Mouse (Mus musculus) erythroid progenitor cell, adult 5-6 weeks (primary cell): ENCODE results near the gene Mettl2. TPM values are rescaled to one million over a fixed set of nuclear protein-coding genes. Genes with fewer than 3 reads are reported as not detected.
A peak's percentile ranks its signal among the peaks of the same experiment; 100 is the strongest.
"Not testable (repeated sequence)": the region's sequence is repeated elsewhere in the genome, so short reads cannot be mapped to it uniquely, and the experiment has no call there.

Experiments
- ATAC-seq: replicated peaks from 2 replicates; pipeline ENCODE4 v1.8.0; 2016; ENCODE audit warnings: moderate number of reproducible peaks, mild to moderate bottlenecking, moderate TSS enrichment, inconsistent platforms; ENCODE audit not compliant: poor library complexity, low FRiP score, severe bottlenecking
- total RNA-seq, 2 experiments: library from RNA; stranded (forward) in 1 of 2; stranded (reverse) in 1 of 2; fragments of 150-400 nt in 1 of 2; fragments of 186-747, 209-891 nt in 1 of 2; gene quantifications; 2 replicates each; pipeline versions ENCODE4 v1.2.3 to v1.2.4; 2015 to 2017; ENCODE audit warnings: low replicate concordance in 2 of 2

Mettl2 gene
- total RNA-seq (2015; ENCODE audit: low replicate concordance): 2.9 TPM in 1 of 2 replicates, not detected in the other
- total RNA-seq (2017; ENCODE audit: low replicate concordance): 1.7 and 7.1 TPM in 2 replicates

- peak; percentile 91 for ATAC-seq
Measured at GRCm38 (mm10) chr11:105125735-105126519, at the start of gene Mettl2. Gene Mettl2 (plus strand): TSS chr11:105126425.

DNA sequence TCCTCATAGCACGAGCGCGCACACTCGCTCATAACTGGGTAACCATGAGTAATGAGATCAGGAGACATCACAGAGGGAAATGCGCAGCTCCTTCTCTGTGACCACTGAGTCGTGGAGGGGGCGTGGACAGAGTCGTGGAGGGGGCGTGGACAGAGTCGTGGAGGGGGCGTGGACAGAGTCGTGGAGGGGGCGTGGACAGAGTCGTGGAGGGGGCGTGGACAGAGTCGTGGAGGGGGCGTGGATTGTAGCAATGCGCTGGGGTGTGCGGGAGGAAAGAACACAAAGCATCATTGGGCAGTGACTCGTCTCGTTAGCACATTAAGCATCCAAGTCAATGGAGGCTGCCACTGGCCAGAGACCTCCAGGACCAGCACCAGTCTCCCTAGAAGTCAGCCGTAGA lies 13.8 kb upstream of the Mettl2 start:
- 0 out of 2 replicates have a peak, but pooled peaks have one; percentile 19 for ATAC-seq

DNA sequence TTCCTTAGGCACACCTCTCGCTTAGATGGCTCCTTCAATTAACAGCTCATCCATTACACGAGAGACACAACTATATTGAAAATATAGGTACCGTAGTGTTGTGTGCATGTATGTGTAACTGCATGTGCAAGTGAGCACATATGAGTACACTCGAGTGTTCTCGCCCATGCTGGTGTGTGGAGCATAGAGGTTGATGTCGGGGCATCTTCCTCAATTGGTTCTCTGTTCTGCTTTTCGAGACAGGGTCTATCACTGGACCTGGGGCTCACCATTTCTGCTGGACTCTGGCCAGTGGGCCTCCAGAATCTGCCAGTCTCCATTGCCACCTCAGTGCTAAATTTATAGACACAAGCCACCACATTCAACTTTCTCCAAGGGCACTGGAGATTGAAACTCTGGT lies 8.4 kb upstream of the Mettl2 start:
- ATAC-seq: no peak

DNA sequence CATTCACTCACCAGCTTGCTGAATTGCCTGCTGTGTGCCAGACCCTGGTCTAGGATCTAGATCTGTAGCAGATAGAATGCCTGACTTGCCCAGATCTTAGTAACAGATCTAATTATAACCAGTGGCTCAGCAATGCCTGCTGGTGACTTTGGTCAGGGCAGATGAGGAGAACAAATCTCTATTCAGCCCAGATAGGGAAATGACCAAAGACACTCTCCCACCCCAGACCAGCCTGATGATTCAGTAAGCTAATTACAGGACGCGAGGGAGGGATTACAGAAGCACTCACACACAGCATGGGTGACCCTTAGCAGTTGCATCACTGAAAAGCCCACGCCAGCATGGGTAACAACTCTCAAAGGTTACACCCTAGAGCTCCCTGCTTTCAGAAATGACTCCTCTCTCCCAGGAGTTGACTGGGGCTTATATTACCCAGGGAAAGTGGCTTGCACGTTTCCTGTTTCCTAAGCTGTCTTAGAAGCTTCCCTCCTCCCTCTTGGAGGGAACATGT lies 5.6 kb upstream of the Mettl2 start:
- no peak for ATAC-seq

GRCm38 (mm10) chr11:105121792-105122191 lies 4.4 kb upstream of the Mettl2 start:
- not testable (repeated sequence) for ATAC-seq

DNA sequence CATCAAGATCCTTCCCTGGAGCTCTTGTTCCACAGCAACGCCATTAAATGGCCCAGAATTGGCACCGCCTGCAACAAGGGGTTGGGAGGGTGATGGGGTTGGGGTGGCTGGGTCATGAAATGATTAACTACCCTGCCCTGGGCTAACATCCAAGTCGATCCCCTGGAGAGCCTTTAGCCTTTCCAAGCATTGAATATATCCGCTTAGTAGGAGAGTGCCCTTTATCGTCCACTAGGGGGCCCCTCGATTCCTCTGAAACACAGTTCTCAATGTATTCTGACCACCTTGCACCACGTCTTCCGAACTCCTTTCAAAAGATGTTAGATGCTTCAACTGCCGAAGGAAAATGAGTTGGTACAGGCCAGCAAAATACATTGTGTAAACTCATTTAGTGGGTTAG lies 2.2 kb upstream of the Mettl2 start:
- ATAC-seq: peak; percentile 66

DNA sequence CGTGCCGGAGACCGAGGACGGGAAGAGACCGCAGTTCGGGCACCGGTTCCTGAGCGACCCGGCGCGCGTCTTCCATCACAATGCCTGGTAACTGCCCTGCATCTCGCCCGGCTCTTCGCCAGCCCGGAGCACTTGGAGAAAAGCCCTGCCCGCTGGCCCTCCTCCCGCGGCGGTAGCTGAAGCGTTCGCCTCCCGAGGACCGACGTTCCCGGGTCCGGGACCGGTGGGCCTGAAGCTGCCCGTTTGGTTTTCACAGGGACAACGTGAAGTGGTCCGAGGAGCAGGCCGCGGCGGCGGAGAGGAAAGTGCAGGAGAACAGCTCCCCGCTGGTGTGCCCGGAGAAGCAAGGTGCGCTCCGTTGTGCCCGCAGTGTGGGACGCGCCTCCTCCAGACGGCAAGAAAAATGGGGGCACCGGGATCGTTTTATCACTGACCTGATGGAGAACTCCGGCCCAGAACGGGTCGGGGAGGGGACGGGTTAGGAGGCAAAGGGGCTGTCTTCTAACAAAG lies 350 bp downstream of the Mettl2 start:
- ATAC-seq: peak; percentile 23

DNA sequence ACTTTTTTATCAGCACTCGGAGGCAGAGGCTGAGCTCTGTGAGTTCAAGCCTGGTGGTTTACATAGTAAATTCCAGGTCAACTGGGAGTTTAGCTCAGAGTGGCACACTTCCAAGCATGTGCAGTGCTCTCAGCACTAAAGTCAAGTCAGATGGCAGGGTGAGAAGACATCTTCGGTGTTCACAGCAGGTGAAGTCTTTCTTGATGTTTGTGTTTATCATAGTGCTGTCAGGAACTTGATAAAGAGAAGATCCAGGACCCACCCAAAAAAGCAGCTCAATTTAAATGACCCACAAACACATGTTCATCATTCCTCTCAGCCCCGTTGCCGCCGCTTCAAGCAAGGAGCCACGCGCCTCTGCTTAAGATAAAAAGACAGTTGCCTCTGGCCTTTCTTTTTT lies 9.5 kb downstream of the Mettl2 start:
- ATAC-seq: no peak

DNA sequence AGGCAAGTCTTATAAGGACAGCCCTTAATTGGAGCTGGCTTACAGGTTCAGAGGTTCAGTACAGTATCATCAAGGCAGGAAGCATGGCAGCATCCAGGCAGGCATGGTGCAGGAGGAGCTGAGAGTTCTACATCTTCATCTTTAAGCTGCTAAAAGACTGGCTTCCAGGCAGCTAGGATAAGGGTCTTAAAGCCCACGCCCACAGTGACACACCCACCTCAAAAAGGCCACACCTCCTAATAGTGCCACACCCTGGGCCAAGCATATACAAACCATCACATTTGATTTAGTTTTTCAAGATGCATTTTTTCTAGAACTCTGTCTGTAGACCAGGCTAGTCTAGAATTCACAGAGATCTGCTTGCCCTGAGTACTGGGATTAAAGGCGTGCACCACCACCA lies 11.0 kb downstream of the Mettl2 start:
- ATAC-seq: not testable (repeated sequence)

DNA sequence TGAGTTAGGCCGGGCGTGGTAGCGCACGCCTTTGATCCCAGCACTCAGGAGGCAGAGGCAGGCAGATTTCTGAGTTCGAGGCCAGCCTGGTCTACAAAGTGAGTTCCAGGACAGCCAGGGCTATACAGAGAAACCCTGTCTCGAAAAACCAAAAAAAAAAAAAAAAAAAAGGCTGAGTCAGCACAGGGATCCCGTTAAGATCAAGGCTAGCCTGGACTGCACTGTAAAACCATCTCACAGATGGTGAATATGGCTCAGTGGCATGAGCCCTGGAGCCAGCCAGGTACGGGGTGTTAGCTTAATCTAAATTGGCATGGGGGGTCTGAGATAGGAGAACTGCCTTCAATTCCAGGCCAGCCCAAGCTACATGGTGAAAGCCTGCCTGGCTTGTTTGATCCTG lies 14.3 kb downstream of the Mettl2 start:
- not testable (repeated sequence) for ATAC-seq

- ATAC-seq: no peak
Measured at GRCm38 (mm10) chr11:105141115-105141514, 14.9 kb downstream of the Mettl2 start.

DNA sequence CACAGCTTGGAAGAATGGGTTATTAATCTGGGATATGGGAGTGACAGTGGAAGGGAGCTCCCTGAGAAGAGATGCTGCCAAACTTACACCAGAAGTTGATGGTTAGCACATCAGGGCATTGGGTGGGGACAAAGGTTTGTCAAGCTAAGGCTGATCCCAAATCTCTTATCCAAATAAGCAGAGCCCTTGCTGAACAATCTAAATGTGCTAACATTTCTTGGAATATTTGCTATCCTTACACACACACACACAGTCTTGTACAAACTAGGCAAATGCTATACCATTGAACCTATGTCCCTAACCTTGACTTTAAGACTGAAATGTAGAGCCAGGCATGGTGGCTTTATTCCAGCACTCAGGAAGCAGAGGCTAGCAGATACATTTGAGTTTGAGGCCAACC lies 17.3 kb downstream of the Mettl2 start:
- peak; percentile 41; the same call in 1 of the 2 replicates for ATAC-seq

- peak; percentile 40; the same call in 1 of the 2 replicates for ATAC-seq
Measured at GRCm38 (mm10) chr11:105144084-105144483, 17.9 kb downstream of the Mettl2 start.

GRCm38 (mm10) chr11:105144508-105145210 lies 18.4 kb downstream of the Mettl2 start:
- peak; percentile 61 for ATAC-seq

DNA sequence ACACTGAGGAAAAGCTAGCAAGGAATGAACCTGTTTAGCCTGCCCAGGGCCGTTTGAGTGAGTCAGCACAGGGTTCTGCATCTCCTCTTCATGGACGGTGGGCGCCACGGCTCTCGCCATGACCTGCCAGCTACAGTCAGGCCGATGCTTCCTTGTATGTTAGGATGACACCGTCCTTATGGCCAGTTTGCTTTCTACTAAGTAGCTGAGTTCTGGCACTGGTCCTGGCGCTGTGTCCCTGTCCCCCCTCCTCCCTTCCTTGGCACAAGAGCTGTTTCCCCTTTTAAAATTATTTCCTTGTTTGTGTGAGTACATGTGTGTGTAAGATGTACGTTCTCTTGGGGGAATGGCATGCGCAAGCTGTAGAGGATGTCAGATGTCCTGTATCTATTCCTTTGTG lies 19.0 kb downstream of the Mettl2 start:
- no peak for ATAC-seq

GRCm38 (mm10) chr11:105146593-105146992 lies 20.4 kb downstream of the Mettl2 start, which contains the start of gene Gm10842:
Gene Gm10842 (plus strand): TSS chr11:105146893.
- no peak for ATAC-seq

- no peak for ATAC-seq
Measured at GRCm38 (mm10) chr11:105149353-105149752, 23.1 kb downstream of the Mettl2 start.

DNA sequence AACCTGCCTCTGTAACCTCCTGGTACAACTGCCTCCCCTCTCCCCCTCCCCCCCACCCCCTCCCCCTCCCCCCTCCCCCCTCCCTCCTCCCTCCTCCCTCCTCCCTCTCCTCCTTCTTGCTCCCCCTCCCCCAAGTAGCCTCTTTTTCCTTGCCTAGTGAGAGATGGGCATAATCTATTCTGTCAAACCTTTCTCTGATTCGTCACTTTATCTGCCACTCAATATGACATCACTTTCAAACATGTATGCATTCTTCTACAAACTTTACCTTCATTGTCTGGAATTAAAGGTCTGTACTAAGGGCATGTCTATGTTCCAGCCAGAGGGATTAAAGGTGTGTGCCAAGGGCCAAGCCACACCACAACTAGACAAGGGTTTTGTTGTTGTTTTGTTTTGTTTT lies 23.5 kb downstream of the Mettl2 start:
- no peak for ATAC-seq

- ATAC-seq: 0 out of 2 replicates have a peak, but pooled peaks have one; percentile 34
Measured at GRCm38 (mm10) chr11:105150691-105151090, 24.5 kb downstream of the Mettl2 start.

GRCm38 (mm10) chr11:105151226-105152016 lies 25.2 kb downstream of the Mettl2 start:
- ATAC-seq: no peak
